Mouse (Mus musculus): ENCODE data around the gene Lbh. TPM values are rescaled to one million over a fixed set of nuclear protein-coding genes. Genes with fewer than 3 reads are reported as not detected.

The Lbh gene
- polyA plus RNA-seq, 1 experiment: 4.9 TPM

GRCm38 (mm10) chr17:72926994-72927393 is 8.9 kb downstream of the Lbh start:
- Histone ChIP-seq H3K4me1 (ENCODE audit: control insufficient read depth, insufficient read depth, low read length) (no peaks in the 10 kb centered on the region), H3K9me3 (replicated peaks; ENCODE audit: control insufficient read depth, insufficient read depth, low read length, poor library complexity, severe bottlenecking) (peaks cover under 1% of the 10 kb centered on the region; the same call in 1 of the 2 replicates), H3K9ac (ENCODE audit: low read depth, poor library complexity, severe bottlenecking) (no peak overlapping the region), H3K36me3 (ENCODE audit: control insufficient read depth, insufficient read depth, low read length, poor library complexity, severe bottlenecking) (no peaks in the 10 kb centered on the region), H3K4me3 (ENCODE audit: low read depth, low read length) (no peak overlapping the region), H3K27ac (ENCODE audit: insufficient read depth, low read length) (no peak overlapping the region), H3K27me3 (ENCODE audit: control insufficient read depth, insufficient read depth, low read length, poor library complexity, severe bottlenecking) (0 out of 2 replicates have a peak, but pooled peaks cover 1% of the 10 kb centered on the region)
- TF ChIP-seq POLR2A (IDR thresholded peaks at IDR 0.05; ENCODE audit: insufficient read depth, low read length): no peak
- no peak for TF ChIP-seq EP300 (IDR thresholded peaks at IDR 0.05; ENCODE audit: insufficient read depth, low read depth, low read length)
- TF ChIP-seq CTCF (IDR thresholded peaks at IDR 0.05; ENCODE audit: low read depth, low read length): no peak

DNA sequence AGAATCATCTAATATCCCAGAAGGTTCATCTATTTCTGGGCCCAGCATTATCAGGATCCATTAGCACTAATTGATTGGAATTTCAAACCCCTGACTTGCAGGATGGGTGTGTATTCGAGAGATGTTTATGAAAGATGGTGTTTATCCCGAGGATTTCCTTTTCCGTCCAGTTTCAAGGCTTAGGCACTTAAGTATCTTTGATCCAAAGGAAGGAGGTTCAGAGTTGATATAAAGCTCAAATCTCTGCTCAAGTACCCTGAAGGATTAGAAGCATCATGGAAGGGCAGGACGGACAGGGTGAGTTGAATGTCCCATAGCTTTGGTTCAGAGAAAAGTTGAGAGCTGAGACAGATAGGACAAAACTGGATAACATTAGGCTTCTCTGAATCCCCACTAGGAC is 15.0 kb downstream of the Lbh start:
- Histone ChIP-seq H3K27ac (ENCODE audit: insufficient read depth, low read length) (no peak overlapping the region), H3K36me3 (ENCODE audit: control insufficient read depth, insufficient read depth, low read length, poor library complexity, severe bottlenecking) (no peaks in the 10 kb centered on the region), H3K9me3 (replicated peaks; ENCODE audit: control insufficient read depth, insufficient read depth, low read length, poor library complexity, severe bottlenecking) (peaks cover 8% of the 10 kb centered on the region; the same call in 1 of the 2 replicates), H3K4me3 (ENCODE audit: low read depth, low read length) (no peak overlapping the region), H3K27me3 (ENCODE audit: control insufficient read depth, insufficient read depth, low read length, poor library complexity, severe bottlenecking) (0 out of 2 replicates have a peak, but pooled peaks cover 1% of the 10 kb centered on the region), H3K9ac (ENCODE audit: low read depth, poor library complexity, severe bottlenecking) (no peak overlapping the region), H3K4me1 (ENCODE audit: control insufficient read depth, insufficient read depth, low read length) (no peaks in the 10 kb centered on the region)
- TF ChIP-seq CTCF (IDR thresholded peaks at IDR 0.05; ENCODE audit: low read depth, low read length) (no peak), EP300 (IDR thresholded peaks at IDR 0.05; ENCODE audit: insufficient read depth, low read depth, low read length) (no peak), POLR2A (IDR thresholded peaks at IDR 0.05; ENCODE audit: insufficient read depth, low read length) (no peak)

DNA sequence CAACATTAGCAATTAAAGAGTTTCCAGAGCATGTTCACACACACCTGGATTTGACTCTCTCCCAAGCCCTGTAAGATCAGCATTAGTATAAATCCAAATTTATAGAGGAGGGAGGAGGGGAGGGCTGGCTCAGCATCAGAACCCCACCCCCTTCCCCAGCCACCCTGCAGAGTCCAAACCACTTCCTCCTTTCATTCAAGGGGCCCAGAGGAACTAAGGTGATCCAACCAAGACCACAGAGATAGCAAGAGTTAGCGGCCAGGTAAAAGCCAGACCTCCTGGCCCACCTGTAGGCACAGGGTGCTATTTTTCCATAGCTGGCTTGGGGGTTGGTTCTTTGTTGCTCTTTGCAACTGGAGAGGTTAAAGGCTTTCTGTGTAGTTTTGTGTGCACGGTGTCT is 16.0 kb downstream of the Lbh start:
- Histone ChIP-seq H3K27me3 (ENCODE audit: control insufficient read depth, insufficient read depth, low read length, poor library complexity, severe bottlenecking) (0 out of 2 replicates have a peak, but pooled peaks cover 1% of the 10 kb centered on the region), H3K27ac (ENCODE audit: insufficient read depth, low read length) (no peak overlapping the region), H3K4me3 (ENCODE audit: low read depth, low read length) (no peak overlapping the region), H3K9me3 (replicated peaks; ENCODE audit: control insufficient read depth, insufficient read depth, low read length, poor library complexity, severe bottlenecking) (peaks cover 8% of the 10 kb centered on the region; the same call in 1 of the 2 replicates), H3K4me1 (ENCODE audit: control insufficient read depth, insufficient read depth, low read length) (no peaks in the 10 kb centered on the region), H3K9ac (ENCODE audit: low read depth, poor library complexity, severe bottlenecking) (no peak overlapping the region), H3K36me3 (ENCODE audit: control insufficient read depth, insufficient read depth, low read length, poor library complexity, severe bottlenecking) (no peaks in the 10 kb centered on the region)
- no peak for TF ChIP-seq EP300 (IDR thresholded peaks at IDR 0.05; ENCODE audit: insufficient read depth, low read depth, low read length)
- TF ChIP-seq CTCF (IDR thresholded peaks at IDR 0.05; ENCODE audit: low read depth, low read length): no peak
- no peak for TF ChIP-seq POLR2A (IDR thresholded peaks at IDR 0.05; ENCODE audit: insufficient read depth, low read length)

- Histone ChIP-seq H3K4me1 (ENCODE audit: control insufficient read depth, insufficient read depth, low read length) (no peaks in the 10 kb centered on the region), H3K27ac (ENCODE audit: insufficient read depth, low read length) (no peak overlapping the region), H3K9me3 (replicated peaks; ENCODE audit: control insufficient read depth, insufficient read depth, low read length, poor library complexity, severe bottlenecking) (peaks cover 8% of the 10 kb centered on the region; the same call in 1 of the 2 replicates), H3K4me3 (ENCODE audit: low read depth, low read length) (no peak overlapping the region), H3K27me3 (ENCODE audit: control insufficient read depth, insufficient read depth, low read length, poor library complexity, severe bottlenecking) (no peaks in the 10 kb centered on the region), H3K9ac (ENCODE audit: low read depth, poor library complexity, severe bottlenecking) (no peak overlapping the region), H3K36me3 (ENCODE audit: control insufficient read depth, insufficient read depth, low read length, poor library complexity, severe bottlenecking) (no peaks in the 10 kb centered on the region)
- TF ChIP-seq EP300 (IDR thresholded peaks at IDR 0.05; ENCODE audit: insufficient read depth, low read depth, low read length): no peak
- no peak for TF ChIP-seq CTCF (IDR thresholded peaks at IDR 0.05; ENCODE audit: low read depth, low read length)
- no peak for TF ChIP-seq POLR2A (IDR thresholded peaks at IDR 0.05; ENCODE audit: insufficient read depth, low read length)
Observed at GRCm38 (mm10) chr17:72934653-72935052, 16.5 kb downstream of the Lbh start.

GRCm38 (mm10) chr17:72935921-72936320 is 17.8 kb downstream of the Lbh start:
- H3K4me1 ChIP-seq (ENCODE audit: control insufficient read depth, insufficient read depth, low read length): no peaks in the 10 kb centered on the region
- H3K36me3 ChIP-seq (ENCODE audit: control insufficient read depth, insufficient read depth, low read length, poor library complexity, severe bottlenecking): no peaks in the 10 kb centered on the region
- no peak overlapping the region for H3K9ac ChIP-seq (ENCODE audit: low read depth, poor library complexity, severe bottlenecking)
- TF ChIP-seq POLR2A (IDR thresholded peaks at IDR 0.05; ENCODE audit: insufficient read depth, low read length): no peak
- no peak for TF ChIP-seq EP300 (IDR thresholded peaks at IDR 0.05; ENCODE audit: insufficient read depth, low read depth, low read length)
- TF ChIP-seq CTCF (IDR thresholded peaks at IDR 0.05; ENCODE audit: low read depth, low read length): no peak
- no peak overlapping the region for H3K27ac ChIP-seq (ENCODE audit: insufficient read depth, low read length)
- H3K4me3 ChIP-seq (ENCODE audit: low read depth, low read length): no peak overlapping the region
- peaks cover 8% of the 10 kb centered on the region for H3K9me3 ChIP-seq (replicated peaks; ENCODE audit: control insufficient read depth, insufficient read depth, low read length, poor library complexity, severe bottlenecking)
- no peaks in the 10 kb centered on the region for H3K27me3 ChIP-seq (ENCODE audit: control insufficient read depth, insufficient read depth, low read length, poor library complexity, severe bottlenecking)

DNA sequence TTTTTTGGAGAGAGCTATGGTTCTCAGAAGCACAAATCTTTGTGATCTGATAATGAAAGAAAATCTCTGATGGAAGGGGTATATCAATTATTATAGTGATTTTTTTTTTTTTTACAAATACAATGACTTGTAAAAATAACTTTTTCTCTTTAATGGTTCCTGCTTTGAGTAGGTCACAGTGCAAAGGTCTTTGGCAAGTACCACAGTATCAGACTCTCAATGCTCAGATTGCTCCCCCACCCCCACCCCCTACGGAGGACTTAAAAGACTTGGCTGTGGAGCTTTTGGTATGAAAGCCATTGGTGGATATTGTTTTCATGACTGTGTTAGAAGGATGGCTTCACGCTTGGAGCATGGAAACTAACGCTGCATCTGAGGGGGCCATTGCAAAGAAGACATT is 18.2 kb downstream of the Lbh start:
- H3K36me3 ChIP-seq (ENCODE audit: control insufficient read depth, insufficient read depth, low read length, poor library complexity, severe bottlenecking): no peaks in the 10 kb centered on the region
- H3K9ac ChIP-seq (ENCODE audit: low read depth, poor library complexity, severe bottlenecking): no peak overlapping the region
- no peak overlapping the region for H3K4me3 ChIP-seq (ENCODE audit: low read depth, low read length)
- H3K27me3 ChIP-seq (ENCODE audit: control insufficient read depth, insufficient read depth, low read length, poor library complexity, severe bottlenecking): no peaks in the 10 kb centered on the region
- peaks cover 8% of the 10 kb centered on the region for H3K9me3 ChIP-seq (replicated peaks; ENCODE audit: control insufficient read depth, insufficient read depth, low read length, poor library complexity, severe bottlenecking)
- H3K4me1 ChIP-seq (ENCODE audit: control insufficient read depth, insufficient read depth, low read length): no peaks in the 10 kb centered on the region
- no peak overlapping the region for H3K27ac ChIP-seq (ENCODE audit: insufficient read depth, low read length)
- TF ChIP-seq EP300 (IDR thresholded peaks at IDR 0.05; ENCODE audit: insufficient read depth, low read depth, low read length): no peak

Data from ES-Bruce4 (cell line).